Mouse (Mus musculus): Measurements from ENCODE around the gene Slc17a4. TPM values are rescaled to one million over a fixed set of nuclear protein-coding genes. Genes with fewer than 3 reads are reported as not detected.

Gene Slc17a4
- polyA plus RNA-seq, 1 experiment from 2014 or later = 0.08 TPM

DNA sequence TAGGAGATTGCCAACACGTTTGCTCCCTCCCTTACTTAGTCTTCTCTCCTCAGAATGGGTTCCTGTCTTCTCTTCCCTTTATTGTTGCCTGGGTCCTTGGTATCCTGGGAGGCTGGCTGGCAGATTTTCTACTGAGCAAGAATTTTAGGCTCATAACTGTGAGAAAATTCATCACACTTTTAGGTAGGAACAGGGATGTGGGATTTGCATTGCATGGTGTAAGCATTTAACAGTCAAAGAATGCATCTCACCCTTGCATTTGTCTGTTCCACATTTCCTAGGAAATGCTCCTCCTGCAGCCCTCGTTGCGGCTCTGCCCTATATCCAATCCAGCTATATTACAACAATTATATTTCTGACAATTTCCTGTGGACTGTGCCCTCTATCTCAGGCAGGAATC lies 58.4 kb downstream of the Slc17a4 start:
- no peaks in the 10 kb centered on the region for H3K27me3 ChIP-seq (ENCODE audit: control insufficient read depth, insufficient read depth, low read length)
- H3K9ac ChIP-seq (replicated peaks; ENCODE audit: low read depth, low read length) = no peak overlapping the region
- no peak for ATAC-seq (ENCODE audit: low read depth)
- no peak overlapping the region for H3K4me2 ChIP-seq (ENCODE audit: low read depth, low read length)
- H3K4me1 ChIP-seq (ENCODE audit: control insufficient read depth, insufficient read depth, low read length) = no peaks in the 10 kb centered on the region
- H3K27ac ChIP-seq (ENCODE audit: low read depth, low read length) = no peak overlapping the region
- H3K36me3 ChIP-seq (ENCODE audit: control insufficient read depth, insufficient read depth, low read length) = no peaks in the 10 kb centered on the region
- no peak overlapping the region for H3K4me3 ChIP-seq (ENCODE audit: low read depth, low read length)
- H3K9me3 ChIP-seq (ENCODE audit: control insufficient read depth, low read length) = no peaks in the 10 kb centered on the region
- WGBS = 67% methylated on average over 3 of the region's 3 CpGs

DNA sequence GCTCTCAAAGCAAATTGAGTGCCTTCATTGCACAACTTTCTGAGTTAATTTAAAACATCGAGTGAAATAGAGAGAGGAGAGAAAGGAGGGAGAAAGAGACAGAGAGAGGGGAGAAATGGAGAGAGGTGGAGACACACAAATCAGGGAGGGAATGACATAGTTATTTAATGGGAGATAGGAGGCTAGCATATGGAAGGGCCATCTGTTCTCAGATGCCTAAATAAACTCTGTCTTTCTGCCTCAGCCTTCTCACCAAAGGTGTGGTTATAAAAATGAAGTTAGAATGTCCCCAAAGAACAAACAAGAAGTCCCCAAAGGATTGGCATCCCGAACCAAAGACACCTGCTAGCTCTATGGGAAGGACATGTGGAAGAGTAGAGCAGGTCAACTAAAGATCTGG lies 65.5 kb downstream of the Slc17a4 start:
- WGBS = 89% methylated on average over 2 of the region's 2 CpGs
- ATAC-seq (ENCODE audit: low read depth) = no peak
- Histone ChIP-seq H3K27ac (ENCODE audit: low read depth, low read length) (no peak overlapping the region), H3K36me3 (ENCODE audit: control insufficient read depth, insufficient read depth, low read length) (no peaks in the 10 kb centered on the region), H3K4me2 (ENCODE audit: low read depth, low read length) (no peak overlapping the region), H3K27me3 (ENCODE audit: control insufficient read depth, insufficient read depth, low read length) (no peaks in the 10 kb centered on the region), H3K9ac (replicated peaks; ENCODE audit: low read depth, low read length) (no peak overlapping the region), H3K4me1 (ENCODE audit: control insufficient read depth, insufficient read depth, low read length) (no peaks in the 10 kb centered on the region), H3K4me3 (ENCODE audit: low read depth, low read length) (no peak overlapping the region), H3K9me3 (ENCODE audit: control insufficient read depth, low read length) (no peaks in the 10 kb centered on the region)

Small RNA genes within 50 kb of the gene (microRNA-seq; reads per million reads assigned to microRNA genes)
- not detected for gene Gm44344

Other genes starting within 250 kb of the Slc17a4 start
- gene Hist1h2ac, start 231.1 kb downstream of the Slc17a4 start, polyA plus RNA-seq (2014; fragmentation: Nextera tagmentation; extraction: Ambion mirVana) = 0.17 and 0.41 TPM in 2 replicates
- gene Hist1h2bc, start 230.8 kb downstream of the Slc17a4 start, polyA plus RNA-seq (2014; fragmentation: Nextera tagmentation; extraction: Ambion mirVana) = 11.6 and 20.8 TPM in 2 replicates
- not detected in 2 replicates for gene Hist1h1t, start 219.2 kb downstream of the Slc17a4 start, polyA plus RNA-seq (2014; fragmentation: Nextera tagmentation; extraction: Ambion mirVana)
- gene Hist1h4c, start 216.6 kb downstream of the Slc17a4 start, polyA plus RNA-seq (2014; fragmentation: Nextera tagmentation; extraction: Ambion mirVana) = 2.1 and 3.5 TPM in 2 replicates
- 2.4 and 4.7 TPM in 2 replicates for gene Hfe, start 204.2 kb downstream of the Slc17a4 start, polyA plus RNA-seq (2014; fragmentation: Nextera tagmentation; extraction: Ambion mirVana)
- 5.3 and 8.4 TPM in 2 replicates for gene Hist1h1c, start 176.2 kb downstream of the Slc17a4 start, polyA plus RNA-seq (2014; fragmentation: Nextera tagmentation; extraction: Ambion mirVana)
- not detected in 2 replicates for gene Hist1h3c, start 169.4 kb downstream of the Slc17a4 start, polyA plus RNA-seq (2014; fragmentation: Nextera tagmentation; extraction: Ambion mirVana)
- gene Hist1h2bb, start 168.3 kb downstream of the Slc17a4 start, polyA plus RNA-seq (2014; fragmentation: Nextera tagmentation; extraction: Ambion mirVana) = not detected in 2 replicates
- 3.5 and 4.0 TPM in 2 replicates for gene Hist1h2ab, start 163.9 kb downstream of the Slc17a4 start, polyA plus RNA-seq (2014; fragmentation: Nextera tagmentation; extraction: Ambion mirVana)
- gene Hist1h3b, start 162.7 kb downstream of the Slc17a4 start, polyA plus RNA-seq (2014; fragmentation: Nextera tagmentation; extraction: Ambion mirVana) = 0.51 and 1.3 TPM in 2 replicates
- 1.8 TPM in 1 of 2 replicates, not detected in the other for gene Hist1h4b, start 158.0 kb downstream of the Slc17a4 start, polyA plus RNA-seq (2014; fragmentation: Nextera tagmentation; extraction: Ambion mirVana)
- gene Hist1h4a, start 153.8 kb downstream of the Slc17a4 start, polyA plus RNA-seq (2014; fragmentation: Nextera tagmentation; extraction: Ambion mirVana) = not detected in 2 replicates
- 0.75 and 1.2 TPM in 2 replicates for gene Hist1h3a, start 152.6 kb downstream of the Slc17a4 start, polyA plus RNA-seq (2014; fragmentation: Nextera tagmentation; extraction: Ambion mirVana)
- not detected in 2 replicates for gene Hist1h1a, start 151.3 kb downstream of the Slc17a4 start, polyA plus RNA-seq (2014; fragmentation: Nextera tagmentation; extraction: Ambion mirVana)
- gene Trim38, start 145.1 kb downstream of the Slc17a4 start, polyA plus RNA-seq (2014; fragmentation: Nextera tagmentation; extraction: Ambion mirVana) = not detected in 2 replicates
- gene Slc17a2, start 108.0 kb downstream of the Slc17a4 start, polyA plus RNA-seq (2014; fragmentation: Nextera tagmentation; extraction: Ambion mirVana) = not detected in 2 replicates
- gene Slc17a3, start 75.6 kb downstream of the Slc17a4 start, polyA plus RNA-seq (2014; fragmentation: Nextera tagmentation; extraction: Ambion mirVana) = not detected in 2 replicates
- not detected in 2 replicates for gene Slc17a1, start 47.3 kb downstream of the Slc17a4 start, polyA plus RNA-seq (2014; fragmentation: Nextera tagmentation; extraction: Ambion mirVana)
- not detected in 2 replicates for gene Hist1h2ba, start 19.1 kb upstream of the Slc17a4 start, polyA plus RNA-seq (2014; fragmentation: Nextera tagmentation; extraction: Ambion mirVana)
- gene Hist1h2aa, start 19.5 kb upstream of the Slc17a4 start, polyA plus RNA-seq (2014; fragmentation: Nextera tagmentation; extraction: Ambion mirVana) = not detected in 2 replicates
- gene Scgn, start 76.2 kb upstream of the Slc17a4 start, polyA plus RNA-seq (2014; fragmentation: Nextera tagmentation; extraction: Ambion mirVana) = 0.88 and 0.99 TPM in 2 replicates

All from neural tube, embryonic 14.5 days (tissue).